Mouse (Mus musculus): Measurements from ENCODE around the gene Ssbp2. TPM values are rescaled to one million over a fixed set of nuclear protein-coding genes. Genes with fewer than 3 reads are reported as not detected.

Gene Ssbp2
- 198 and 221 TPM in 2 replicates for polyA plus RNA-seq (2012; rRNA removed)

DNA sequence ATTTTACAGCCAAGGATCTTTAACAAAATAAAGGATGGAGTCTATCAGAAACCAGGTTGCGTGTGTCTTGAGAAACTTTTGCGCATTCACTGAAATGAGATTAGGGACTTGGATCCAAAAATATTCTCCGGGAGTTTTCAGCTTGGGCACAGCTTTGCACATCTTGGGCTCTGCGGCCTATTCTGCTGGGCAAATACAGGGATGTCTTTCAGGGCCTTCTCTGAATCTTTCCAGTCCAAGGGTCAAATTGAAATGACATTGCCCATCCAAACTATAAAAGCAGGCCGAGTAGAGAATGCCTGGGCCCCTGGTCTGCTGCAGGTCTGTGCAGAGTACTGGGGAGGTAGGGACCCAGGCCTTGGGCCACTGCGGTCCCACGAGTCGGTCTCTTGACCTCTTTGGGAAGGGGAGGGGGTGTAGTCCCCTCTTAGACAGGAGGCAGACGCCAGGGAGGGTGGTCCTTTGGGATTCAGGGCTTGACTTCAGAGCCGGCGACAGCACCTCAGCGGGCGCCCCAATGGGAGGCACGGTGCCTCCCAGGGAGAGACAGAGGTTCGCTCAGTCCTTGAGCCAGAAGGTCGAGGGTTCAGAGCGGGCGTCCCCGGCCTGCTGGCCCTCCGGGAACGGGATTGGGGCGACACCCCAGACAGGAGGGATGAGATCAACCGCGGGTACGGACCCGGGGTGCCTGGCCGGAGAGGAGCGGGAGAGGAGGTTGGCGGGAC is at the start of gene Ssbp2:
Gene Ssbp2 (plus strand): TSS at position 388 of the 725 bp plus-strand sequence.

DNA sequence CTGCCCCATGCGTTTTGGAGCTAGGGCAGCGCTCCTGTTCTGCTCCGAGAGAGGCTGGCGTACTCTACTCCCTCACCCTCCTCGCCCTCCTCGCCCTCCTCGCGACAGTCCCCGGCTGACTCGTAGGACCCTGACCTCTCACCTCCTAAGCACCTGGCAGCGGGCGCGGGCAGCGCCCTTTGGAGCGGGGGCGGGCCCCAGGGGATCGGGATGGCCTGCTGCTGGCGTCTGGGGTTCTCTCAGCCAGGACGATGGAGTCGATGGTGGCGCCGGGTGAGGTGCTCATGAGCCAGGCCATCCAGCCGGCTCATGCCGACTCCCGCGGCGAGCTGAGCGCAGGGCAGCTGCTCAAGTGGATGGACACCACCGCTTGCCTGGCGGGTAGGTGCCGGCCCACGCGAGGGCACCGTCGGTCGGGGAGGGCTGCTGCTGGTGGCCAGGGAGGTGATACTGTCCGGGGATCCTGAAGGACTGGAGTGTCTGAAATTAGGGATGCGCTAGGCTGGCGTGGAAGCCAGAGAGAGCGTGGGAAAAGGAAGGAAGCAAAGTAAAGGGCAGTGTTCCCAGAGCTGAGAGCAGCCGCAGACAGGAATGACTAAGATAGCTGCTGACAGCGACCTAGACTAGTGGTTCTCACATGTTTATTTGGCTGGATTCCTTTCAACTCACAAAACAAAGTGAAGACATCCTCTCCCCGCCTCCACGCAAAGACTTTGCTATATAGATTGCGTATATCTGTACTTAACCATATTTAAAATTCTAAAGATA is 281.4 kb downstream of the Ssbp2 start, which contains the start of gene Acot12:
Gene Acot12 (plus strand): TSS at position 233 of the 768 bp plus-strand sequence.

Other genes starting within 250 kb of the Ssbp2 start
- 4.2 and 4.5 TPM in 2 replicates for gene Atg10, start 236.3 kb upstream of the Ssbp2 start, polyA plus RNA-seq (2012; rRNA removed)